Mouse (Mus musculus) liver, embryonic 15.5 days (tissue): Measurements from ENCODE around the gene Sox14. TPM values are rescaled to one million over a fixed set of nuclear protein-coding genes. Genes with fewer than 3 reads are reported as not detected.

ENCODE experiments used
- ATAC-seq: fragments of 200-750 bp; cut with Nextera tagmentation; 2 replicates; pipeline ENCODE4 v1.8.0; 2017; ENCODE audit warnings: moderate number of reproducible peaks, mild to moderate bottlenecking, moderate library complexity; ENCODE audit not compliant: insufficient read depth
- H3K27ac ChIP-seq: fragments of 300-500 bp; sonication (generic); replicated peaks from 2 replicates; pipeline ENCODE4 v1.5.1; 2015; ENCODE audit warnings: mild to moderate bottlenecking, inconsistent platforms
- H3K27me3 ChIP-seq: fragments of 300-500 bp; sonication (generic); 2 replicates; pipeline ENCODE4 v1.6.1; 2015; ENCODE audit warnings: mild to moderate bottlenecking, inconsistent platforms
- H3K36me3 ChIP-seq: fragments of 300-500 bp; sonication (generic); replicated peaks from 2 replicates; pipeline ENCODE4 v1.6.1; 2015; ENCODE audit warnings: moderate library complexity, mild to moderate bottlenecking, inconsistent platforms
- H3K4me1 ChIP-seq: fragments of 300-500 bp; sonication (generic); replicated peaks from 2 replicates; pipeline ENCODE4 v1.6.1; 2015; ENCODE audit warnings: inconsistent platforms
- H3K4me2 ChIP-seq: fragments of 300-500 bp; sonication (generic); 2 replicates; pipeline ENCODE4 v1.6.1; 2015; ENCODE audit warnings: moderate library complexity, mild to moderate bottlenecking, inconsistent platforms
- H3K4me3 ChIP-seq: fragments of 300-500 bp; sonication (generic); replicated peaks from 2 replicates; pipeline ENCODE4 v1.5.1; 2015; ENCODE audit warnings: mild to moderate bottlenecking, inconsistent platforms
- H3K9ac ChIP-seq: fragments of 300-500 bp; sonication (generic); 2 replicates; pipeline ENCODE4 v1.6.1; 2015; ENCODE audit warnings: moderate library complexity, mild to moderate bottlenecking, inconsistent platforms
- H3K9me3 ChIP-seq: fragments of 300-500 bp; sonication (generic); replicated peaks from 2 replicates; pipeline ENCODE4 v1.6.1; 2016; ENCODE audit warnings: inconsistent platforms
- WGBS: fragments of 180-500 bp; shearing (Covaris S2); methylation state at CpG from one replicate; pipeline ENCODE4 v1.1.7; 2015; ENCODE audit warnings: mixed read lengths; ENCODE audit not compliant: insufficient replicate concordance; 5-methylcytosine and 5-hydroxymethylcytosine counted together
- polyA plus RNA-seq: library from polyadenylated mRNA; unstranded; fragments of >200 nt; fragmentation: Nextera tagmentation; extraction: Ambion mirVana; gene quantifications from 2 replicates; pipeline ENCODE4 v1.2.1, GENCODE M21; 2015

The Sox14 gene
- polyA plus RNA-seq: not detected in 2 replicates

- no peak for ATAC-seq
These were observed at the start of gene Sox14 for GRCm38 (mm10) chr9:99875618-99876372. TSS of gene Sox14 (minus strand) at chr9:99876170.

GRCm38 (mm10) chr9:99879311-99879710, 3.3 kb upstream of the Sox14 start:
- H3K9me3 ChIP-seq: no peaks in the 10 kb centered on the region
- ATAC-seq: no peak
- no peaks in the 10 kb centered on the region for H3K4me1 ChIP-seq
- H3K36me3 ChIP-seq: no peaks in the 10 kb centered on the region
- H3K27me3 ChIP-seq: peaks cover 60% of the 10 kb centered on the region
- H3K4me2 ChIP-seq: no peak overlapping the region
- H3K4me3 ChIP-seq: no peak overlapping the region
- H3K9ac ChIP-seq: no peak overlapping the region
- H3K27ac ChIP-seq: no peak overlapping the region
- 1% methylated on average over 14 of the region's 14 CpGs for WGBS

More at GRCm38 (mm10) chr9:99875618-99876372, at the start of gene Sox14:
- Histone ChIP-seq H3K4me1 (no peaks in the 10 kb centered on the region), H3K9me3 (no peaks in the 10 kb centered on the region), H3K27ac (no peak within 1 kb of the TSS), H3K4me2 (peak within 1 kb of the TSS; percentile 20; the same call in 1 of the 2 replicates), H3K4me3 (no peak within 1 kb of the TSS), H3K36me3 (no peaks in the 10 kb centered on the region), H3K27me3 (peaks cover 95% of the 10 kb centered on the region), H3K9ac (no peak within 1 kb of the TSS)
- 2% methylated on average over 47 of the region's 47 CpGs for WGBS

- Histone ChIP-seq H3K9ac (no peak overlapping the region), H3K4me1 (no peaks in the 10 kb centered on the region), H3K36me3 (no peaks in the 10 kb centered on the region), H3K27me3 (peaks cover 67% of the 10 kb centered on the region), H3K4me3 (no peak overlapping the region), H3K27ac (no peak overlapping the region), H3K4me2 (no peak overlapping the region), H3K9me3 (no peaks in the 10 kb centered on the region)
- 7% methylated on average over 5 of the region's 5 CpGs for WGBS
- no peak for ATAC-seq
These were observed 2.6 kb upstream of the Sox14 start for GRCm38 (mm10) chr9:99878588-99878987.

- Histone ChIP-seq H3K36me3 (no peaks in the 10 kb centered on the region), H3K4me3 (no peak overlapping the region), H3K9ac (no peak overlapping the region), H3K9me3 (no peaks in the 10 kb centered on the region), H3K4me2 (no peak overlapping the region), H3K27ac (no peak overlapping the region), H3K4me1 (no peaks in the 10 kb centered on the region), H3K27me3 (peaks cover 82% of the 10 kb centered on the region)
- ATAC-seq: no peak
- 6% methylated on average over 22 of the region's 22 CpGs for WGBS
These were observed 1.1 kb upstream of the Sox14 start for GRCm38 (mm10) chr9:99877056-99877546.

- 2% methylated on average over 25 of the region's 25 CpGs for WGBS
- H3K27me3 ChIP-seq: peaks cover 88% of the 10 kb centered on the region
These were observed 544 bp upstream of the Sox14 start for GRCm38 (mm10) chr9:99876373-99877055.

GRCm38 (mm10) chr9:99874735-99875617, 994 bp downstream of the Sox14 start:
- no peak overlapping the region for H3K4me2 ChIP-seq
- no peak overlapping the region for H3K9ac ChIP-seq
- no peak for ATAC-seq
- H3K9me3 ChIP-seq: no peaks in the 10 kb centered on the region
- no peaks in the 10 kb centered on the region for H3K4me1 ChIP-seq
- WGBS: 2% methylated on average over 52 of the region's 52 CpGs
- H3K27ac ChIP-seq: no peak overlapping the region
- H3K36me3 ChIP-seq: no peaks in the 10 kb centered on the region
- no peak overlapping the region for H3K4me3 ChIP-seq
- H3K27me3 ChIP-seq: peaks cover 98% of the 10 kb centered on the region

More at GRCm38 (mm10) chr9:99876373-99877055, 544 bp upstream of the Sox14 start:
- Histone ChIP-seq H3K4me1 (no peaks in the 10 kb centered on the region), H3K36me3 (no peaks in the 10 kb centered on the region), H3K9ac (no peak overlapping the region), H3K27ac (no peak overlapping the region), H3K4me2 (peak overlapping the region; percentile 20; the same call in 1 of the 2 replicates), H3K9me3 (no peaks in the 10 kb centered on the region), H3K4me3 (no peak overlapping the region)
- ATAC-seq: no peak

- H3K4me3 ChIP-seq: no peak overlapping the region
- no peak overlapping the region for H3K27ac ChIP-seq
- 0% methylated on average over 2 of the region's 2 CpGs for WGBS
- H3K27me3 ChIP-seq: peaks cover 100% of the 10 kb centered on the region
- H3K36me3 ChIP-seq: no peaks in the 10 kb centered on the region
- no peaks in the 10 kb centered on the region for H3K9me3 ChIP-seq
- no peak overlapping the region for H3K4me2 ChIP-seq
- H3K9ac ChIP-seq: no peak overlapping the region
- no peaks in the 10 kb centered on the region for H3K4me1 ChIP-seq
- ATAC-seq: no peak
These were observed 2.2 kb downstream of the Sox14 start for GRCm38 (mm10) chr9:99873721-99874120.

- H3K27ac ChIP-seq: no peak overlapping the region
- H3K4me2 ChIP-seq: no peak overlapping the region
- no peaks in the 10 kb centered on the region for H3K4me1 ChIP-seq
- under 1% methylated on average over 15 of the region's 15 CpGs for WGBS
- H3K27me3 ChIP-seq: peaks cover 100% of the 10 kb centered on the region
- H3K4me3 ChIP-seq: no peak overlapping the region
- H3K9me3 ChIP-seq: no peaks in the 10 kb centered on the region
- H3K36me3 ChIP-seq: no peaks in the 10 kb centered on the region
- no peak overlapping the region for H3K9ac ChIP-seq
- ATAC-seq: no peak
These were observed 2.8 kb downstream of the Sox14 start for GRCm38 (mm10) chr9:99873116-99873620.

- H3K36me3 ChIP-seq: no peaks in the 10 kb centered on the region
- no peak overlapping the region for H3K27ac ChIP-seq
- no peaks in the 10 kb centered on the region for H3K4me1 ChIP-seq
- no peak overlapping the region for H3K4me2 ChIP-seq
- no peak overlapping the region for H3K9ac ChIP-seq
- no peak overlapping the region for H3K4me3 ChIP-seq
- no peak for ATAC-seq
- WGBS: 3% methylated on average over 31 of the region's 31 CpGs
- no peaks in the 10 kb centered on the region for H3K9me3 ChIP-seq
- peaks cover 100% of the 10 kb centered on the region for H3K27me3 ChIP-seq
These were observed 3.5 kb downstream of the Sox14 start for GRCm38 (mm10) chr9:99872204-99873115.
